Mouse (Mus musculus): ENCODE data around the gene Ciz1.

The Ciz1 gene

GRCm38 (mm10) chr2:32418430-32419151 lies 66.5 kb downstream of the Ciz1 start:
- no peak for DNase-seq (ENCODE audit: low spot score)

GRCm38 (mm10) chr2:32419359-32419758 lies 67.2 kb downstream of the Ciz1 start:
- DNase-seq (ENCODE audit: low spot score): no peak

DNA sequence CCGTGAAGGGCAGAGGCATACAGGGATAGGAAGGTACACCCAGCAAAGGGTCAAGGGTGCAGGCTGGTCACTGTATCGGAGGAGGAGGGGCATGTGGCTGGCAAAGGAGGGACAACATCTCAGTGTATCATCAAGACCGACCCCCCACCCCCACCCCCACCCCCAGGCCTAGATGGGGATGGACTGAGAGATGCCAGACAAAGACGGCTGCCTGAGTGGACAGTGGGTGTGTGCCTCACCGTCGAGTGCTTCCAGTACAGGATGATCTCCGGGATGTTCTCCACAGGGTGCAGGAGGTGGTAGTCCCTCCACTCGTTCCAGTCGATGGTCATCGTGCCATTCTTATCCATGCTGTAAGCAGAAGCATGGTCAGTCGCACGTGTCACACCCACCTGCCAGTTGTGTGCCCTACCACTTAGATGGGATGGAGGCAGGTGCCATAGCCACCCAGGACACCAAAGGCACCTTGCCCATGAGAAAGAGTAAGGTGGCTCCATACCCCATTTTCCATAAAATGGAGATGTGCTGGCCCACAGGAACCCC lies 68.0 kb downstream of the Ciz1 start:
- DNase-seq (ENCODE audit: low spot score): no peak

GRCm38 (mm10) chr2:32420647-32421046 lies 68.5 kb downstream of the Ciz1 start:
- DNase-seq (ENCODE audit: low spot score): no peak

- DNase-seq (ENCODE audit: low spot score): no peak
Observed at GRCm38 (mm10) chr2:32421851-32422251, 69.7 kb downstream of the Ciz1 start.

DNA sequence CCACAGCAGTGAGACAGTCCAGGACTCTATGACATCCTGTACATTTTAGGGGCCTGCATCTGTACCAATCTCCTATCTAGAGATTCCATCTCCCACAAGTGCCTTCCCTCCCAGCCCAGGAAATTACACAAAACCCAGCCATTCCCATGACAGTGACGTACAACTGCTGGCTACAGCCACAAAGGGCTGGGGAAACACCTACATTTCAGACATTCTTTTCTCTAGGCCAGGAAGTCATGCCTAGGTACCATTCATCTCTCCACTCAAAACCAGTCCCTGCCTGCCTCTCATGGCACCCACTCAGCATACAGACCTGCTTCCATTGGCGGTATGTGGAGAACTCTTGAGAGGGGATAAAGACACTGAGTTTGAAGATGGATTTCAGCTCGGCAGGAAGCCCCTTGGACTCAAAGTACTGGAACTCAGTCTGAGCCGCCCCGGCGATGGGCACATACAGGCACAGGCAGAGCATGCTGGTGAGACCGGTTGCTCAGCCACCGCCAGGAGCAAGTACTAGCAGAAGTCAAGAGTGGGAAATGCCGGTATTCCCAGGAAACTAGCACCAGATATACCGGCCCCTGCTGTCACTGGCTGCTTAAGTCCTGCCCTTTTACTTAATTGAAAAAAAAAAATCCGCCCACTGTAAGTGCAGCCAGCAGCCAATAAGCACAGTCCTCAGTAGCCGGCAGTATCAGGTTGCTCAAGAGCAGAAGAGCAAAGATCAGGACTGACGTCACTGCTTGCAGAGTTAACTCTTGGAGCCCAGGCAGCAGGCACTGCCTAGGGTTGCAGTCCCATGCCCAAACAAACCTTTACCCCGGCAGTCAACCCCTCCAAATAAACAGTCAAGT lies 71.6 kb downstream of the Ciz1 start:
- no peak for DNase-seq (ENCODE audit: low spot score)

- no peak for DNase-seq (ENCODE audit: low spot score)
Observed at GRCm38 (mm10) chr2:32424796-32425195, 72.7 kb downstream of the Ciz1 start.

- no peak for DNase-seq (ENCODE audit: low spot score)
Observed at GRCm38 (mm10) chr2:32425568-32425967, 73.4 kb downstream of the Ciz1 start.

GRCm38 (mm10) chr2:32426141-32426540 lies 74.0 kb downstream of the Ciz1 start:
- no peak for DNase-seq (ENCODE audit: low spot score)

DNA sequence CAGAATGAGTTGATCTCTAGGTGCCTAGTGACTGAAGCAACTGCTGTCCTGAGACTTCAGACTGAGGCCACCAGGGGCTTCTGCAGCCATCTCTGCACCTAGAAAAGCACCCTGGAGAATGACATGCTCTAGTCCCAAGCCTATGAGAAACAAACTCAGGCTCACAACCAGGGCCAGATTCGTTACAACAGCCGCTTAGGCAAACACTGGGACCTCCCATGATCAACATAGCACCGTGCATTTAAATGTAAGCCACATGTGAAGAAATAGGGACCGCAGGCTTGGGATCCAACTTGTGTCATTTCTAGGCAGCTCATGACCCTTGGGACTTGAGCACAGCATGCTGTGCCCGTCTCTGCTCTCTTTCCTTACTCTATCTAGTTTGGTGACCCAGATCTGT lies 75.6 kb downstream of the Ciz1 start:
- no peak for DNase-seq (ENCODE audit: low spot score)

GRCm38 (mm10) chr2:32428262-32428722 lies 76.2 kb downstream of the Ciz1 start:
- peak; percentile 59 for DNase-seq (ENCODE audit: low spot score)

GRCm38 (mm10) chr2:32429215-32429891 lies 77.2 kb downstream of the Ciz1 start:
- no peak for DNase-seq (ENCODE audit: low spot score)

Measured in layer of hippocampus, adult 9-10 months (tissue).